Mouse (Mus musculus) lung, postnatal 0 days (tissue): ENCODE data around the gene 4931414P19Rik.

Experiments
- CTCF ChIP-seq: IDR thresholded peaks from 2 replicates; pipeline ENCODE4 v1.5.1; 2016; ENCODE audit warnings: antibody characterized with exemption, mild to moderate bottlenecking
- EP300 ChIP-seq: IDR thresholded peaks from 2 replicates; pipeline ENCODE4 v1.6.1; 2016; ENCODE audit warnings: antibody characterized with exemption, mild to moderate bottlenecking, control low read depth

GRCm38 (mm10) chr14:54617897-54618365 lies 12.1 kb upstream of the 4931414P19Rik start, which contains the start of gene Psmb5:
- TF ChIP-seq CTCF (no peak), EP300 (peak; percentile 60; the same call in 1 of the 2 replicates)
